Mouse (Mus musculus): Measurements from ENCODE around the gene Abhd17a.

The Abhd17a gene

DNA sequence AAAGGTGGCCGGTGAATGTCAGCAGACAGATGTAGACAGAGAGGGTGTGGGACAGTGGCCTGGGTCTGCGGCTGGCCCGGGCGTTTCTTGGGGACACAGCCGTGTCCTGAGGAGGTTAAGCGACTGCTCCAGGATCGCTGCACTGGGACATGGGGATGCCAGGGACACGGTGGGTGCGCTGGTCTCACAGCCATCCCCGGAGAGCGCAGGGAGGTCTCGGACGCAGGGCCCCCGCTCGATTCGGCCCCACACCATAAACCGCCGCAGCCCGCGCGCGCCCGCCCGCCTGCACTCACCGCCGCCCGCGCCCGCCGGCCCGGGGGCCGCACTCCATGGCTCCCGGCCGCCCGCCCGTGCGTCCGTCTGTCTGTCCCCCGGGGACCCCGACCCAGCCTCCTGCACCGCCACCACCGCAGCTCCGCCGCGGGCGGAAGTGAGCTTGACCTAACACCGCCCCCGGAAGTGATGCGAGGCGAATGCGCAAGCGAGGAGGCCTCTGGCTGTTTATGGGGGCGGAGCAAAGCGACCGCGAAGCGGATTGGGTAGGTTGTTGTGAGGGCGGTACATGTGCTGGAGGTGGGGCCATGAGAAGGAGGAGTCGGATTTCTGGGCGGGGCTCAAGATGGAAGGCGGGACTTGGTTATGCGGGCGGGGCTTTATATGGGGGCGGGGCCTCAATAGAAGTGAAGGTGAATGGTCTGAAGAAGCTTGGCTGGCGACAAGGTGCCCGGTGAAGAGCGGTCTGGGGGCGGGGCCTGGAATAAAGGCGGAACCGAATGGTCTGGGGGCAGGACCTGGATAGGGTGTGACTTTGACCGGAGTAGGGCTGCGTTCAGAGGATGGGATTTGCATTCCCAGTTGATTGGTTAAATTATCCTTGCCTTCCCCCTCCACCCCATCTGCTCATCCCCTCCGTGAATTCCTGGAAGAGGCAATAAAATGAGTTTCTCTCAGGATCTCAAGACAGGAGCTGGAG, at the start of gene Abhd17a:
Abhd17a (minus strand) TSS at position 463 of the 976 bp plus-strand sequence.
- DNase-seq (ENCODE audit: low spot score), result peak; percentile 97

DNA sequence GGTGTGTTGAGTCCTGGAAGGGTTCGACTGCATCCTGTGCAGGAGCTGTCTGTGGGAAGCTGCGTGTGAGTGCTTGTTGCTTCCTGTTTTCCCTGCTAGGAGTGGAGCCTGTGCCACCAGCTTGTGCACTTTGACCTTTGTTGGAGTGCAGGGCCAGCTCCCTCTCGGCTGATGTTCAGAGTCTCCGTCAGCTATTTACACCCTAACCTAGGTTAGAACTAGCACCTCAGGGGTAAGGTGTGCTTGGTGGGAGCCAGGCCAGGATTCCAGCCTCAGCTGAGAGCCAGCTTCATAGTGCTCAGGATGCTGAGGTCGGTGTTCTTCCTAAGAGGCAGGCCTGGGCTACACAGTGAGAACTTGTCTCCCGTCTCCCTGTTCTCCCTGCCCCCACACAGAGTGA, 45.2 kb upstream of the Abhd17a start:
- no peak for DNase-seq (ENCODE audit: low spot score)

DNA sequence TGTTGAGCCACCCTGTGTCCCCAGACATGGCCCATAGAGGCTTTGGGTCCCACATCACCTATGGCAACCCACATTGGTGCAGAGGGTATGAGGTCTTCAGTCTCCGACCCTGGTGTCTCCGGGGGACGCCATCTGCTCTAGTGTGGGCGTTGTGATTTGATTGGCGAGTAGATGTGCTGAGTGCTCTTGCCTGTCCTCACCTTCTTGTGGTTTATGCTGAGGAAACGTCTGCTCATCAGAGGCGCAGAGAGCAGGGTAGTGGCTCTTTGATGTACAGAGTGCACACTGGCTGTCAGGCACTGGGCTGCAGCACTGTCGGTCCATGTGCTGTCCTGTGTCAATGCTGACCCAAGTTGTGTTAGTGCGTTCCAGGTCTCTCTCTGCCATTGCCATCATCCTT, 38.8 kb upstream of the Abhd17a start:
- no peak for DNase-seq (ENCODE audit: low spot score)

DNA sequence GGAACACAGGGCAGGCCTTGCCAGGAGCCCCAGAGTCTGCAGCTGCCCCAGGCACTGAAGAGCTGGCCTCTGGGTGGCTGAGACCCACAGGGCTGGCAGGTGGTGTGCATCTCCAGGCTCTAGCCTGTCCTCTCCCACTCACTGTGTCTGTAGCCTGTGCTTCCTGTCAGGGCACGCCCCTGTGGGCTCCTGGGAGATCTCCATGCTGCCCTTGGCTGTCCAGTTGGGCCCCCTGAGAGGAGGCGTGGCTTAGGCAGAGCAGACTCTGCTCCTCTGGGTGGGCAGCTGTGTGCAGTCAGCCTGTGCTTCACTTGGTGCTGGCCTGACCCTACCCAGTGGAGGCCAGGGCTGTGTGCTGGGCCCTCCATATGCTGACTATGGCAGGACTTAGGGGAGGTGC, 37.5 kb upstream of the Abhd17a start:
- peak; percentile 43 for DNase-seq (ENCODE audit: low spot score)

DNA sequence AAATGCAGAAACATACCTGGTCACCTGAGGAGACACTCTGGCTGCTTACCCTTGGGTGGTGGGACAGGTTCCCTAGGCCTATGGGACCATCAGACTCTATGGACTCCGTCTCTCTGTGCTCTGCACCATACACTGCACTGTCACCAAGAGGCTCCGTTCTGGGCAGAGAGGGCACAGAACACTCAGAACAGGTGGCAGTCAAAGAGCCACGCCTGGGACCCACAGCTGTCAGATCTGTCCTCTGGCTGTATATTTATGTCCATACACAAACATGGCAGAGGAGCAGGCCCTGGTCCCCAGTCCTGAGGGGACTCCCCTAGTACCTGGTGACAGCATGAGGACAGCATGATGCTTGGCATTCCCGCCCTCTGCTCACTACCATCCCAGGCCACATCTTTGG, 35.6 kb upstream of the Abhd17a start:
- no peak for DNase-seq (ENCODE audit: low spot score)

DNA sequence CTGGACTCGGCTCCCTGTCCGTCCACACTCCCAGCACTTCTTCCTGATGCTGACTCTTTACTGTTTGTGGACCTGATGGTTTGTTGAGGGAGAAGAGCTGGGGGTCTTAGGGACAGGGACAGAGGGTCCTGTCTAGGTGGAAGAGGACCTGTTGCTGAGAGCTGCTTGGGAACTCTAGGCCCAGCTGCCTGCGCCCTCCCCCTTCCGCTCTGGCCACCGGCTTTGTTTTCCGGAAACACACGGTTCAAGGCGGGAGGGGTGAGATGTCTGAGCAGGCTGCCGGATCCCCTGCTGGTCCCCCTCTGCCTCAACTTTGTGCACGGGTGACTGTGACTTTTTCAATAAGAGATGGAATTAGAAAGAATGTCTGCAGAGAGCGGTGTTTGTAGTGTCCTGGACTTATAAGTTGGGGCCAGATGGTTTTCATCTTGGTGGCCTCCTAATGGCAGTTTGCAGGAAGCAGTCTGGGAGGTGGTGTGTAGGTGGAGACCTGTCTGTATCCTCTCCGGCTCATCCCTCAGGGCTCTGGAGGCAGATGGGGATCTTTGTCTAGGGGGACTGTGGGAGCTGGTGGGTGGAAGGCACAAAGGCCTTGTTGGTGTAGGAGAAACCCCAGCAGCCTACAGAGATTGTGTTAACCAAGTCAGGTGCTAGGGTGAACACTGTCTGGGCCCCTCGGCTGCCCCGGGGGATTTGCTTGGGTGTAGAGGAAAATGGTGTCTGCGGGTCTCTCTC, 33.5 kb upstream of the Abhd17a start:
- DNase-seq (ENCODE audit: low spot score), result peak; percentile 61

DNA sequence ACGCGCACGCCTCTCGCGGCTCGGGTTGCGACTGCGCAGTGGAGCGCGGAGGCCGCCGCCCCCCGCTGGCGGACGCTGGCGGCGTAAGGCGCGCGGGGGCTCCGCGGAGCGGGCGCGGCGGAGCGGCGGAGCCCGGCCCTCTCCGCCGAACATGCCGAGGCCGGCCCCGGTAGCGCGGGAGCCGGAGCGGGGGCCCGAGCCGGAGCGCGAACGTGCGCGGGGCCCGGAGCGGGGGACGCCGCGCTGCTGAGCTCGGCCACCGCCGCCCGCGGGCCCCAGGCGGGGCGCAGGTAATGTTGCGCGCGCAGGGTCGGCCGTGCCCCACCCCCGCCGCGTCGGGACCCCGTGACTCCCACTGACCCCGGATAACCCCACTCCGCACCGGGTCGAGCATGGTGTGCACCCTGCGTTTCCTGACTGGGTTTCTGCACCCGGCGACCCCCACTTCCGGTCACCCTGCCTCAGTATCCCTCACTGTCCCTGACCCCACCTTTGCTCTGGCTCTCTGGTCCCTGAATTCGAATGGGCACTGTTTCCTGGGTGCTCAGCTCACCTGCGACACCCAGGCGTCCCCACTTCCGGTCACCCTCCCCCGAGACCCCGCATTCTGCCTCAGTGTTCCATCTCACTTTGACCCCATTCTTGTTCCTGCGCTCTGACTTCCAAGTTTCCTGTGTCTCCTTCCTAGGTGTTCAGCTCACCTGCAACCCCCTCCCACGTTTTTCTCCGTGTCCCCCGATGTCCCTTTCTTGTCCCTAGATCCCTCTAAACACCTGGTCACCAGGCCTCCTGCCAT, 32.7 kb upstream of the Abhd17a start, which contains the start of gene Csnk1g2:
Csnk1g2 (plus strand) TSS at position 178 of the 796 bp plus-strand sequence.
- DNase-seq (ENCODE audit: low spot score), result peak; percentile 54

DNA sequence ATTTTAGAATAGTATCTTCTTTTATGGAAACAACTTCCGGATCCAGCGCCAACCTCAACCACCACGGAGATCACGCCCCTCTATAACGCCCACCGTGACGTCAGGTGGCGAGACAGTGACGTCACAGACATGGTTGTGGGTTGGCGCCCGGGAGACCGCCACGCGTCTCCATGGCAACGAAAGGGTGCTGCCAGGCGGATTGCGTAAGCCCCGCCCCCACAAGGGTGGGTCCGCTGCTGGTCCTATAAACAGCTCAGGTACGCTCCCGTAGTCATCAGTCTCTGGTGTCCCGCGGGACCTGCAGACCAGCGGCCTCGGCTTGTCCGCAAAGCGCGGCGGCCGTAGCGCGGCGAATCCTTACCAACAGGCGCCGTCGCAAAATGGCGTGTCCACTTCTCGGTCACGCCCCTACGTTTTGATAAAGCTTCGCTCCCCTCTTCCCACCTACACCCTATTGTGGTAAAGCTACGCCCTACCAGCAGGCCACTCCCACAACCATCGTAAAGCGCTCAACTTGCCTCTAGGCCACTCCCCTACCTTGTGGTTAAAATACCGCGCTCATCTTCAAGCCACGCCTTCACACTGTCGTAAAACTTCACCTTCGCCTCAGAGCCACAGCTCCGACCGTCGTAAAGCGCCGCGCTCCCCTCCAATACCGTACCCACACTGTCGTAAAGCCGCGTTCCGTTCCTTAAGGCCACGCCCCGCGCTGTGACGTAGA, 32.0 kb upstream of the Abhd17a start:
- peak; percentile 100 for DNase-seq (ENCODE audit: low spot score)

DNA sequence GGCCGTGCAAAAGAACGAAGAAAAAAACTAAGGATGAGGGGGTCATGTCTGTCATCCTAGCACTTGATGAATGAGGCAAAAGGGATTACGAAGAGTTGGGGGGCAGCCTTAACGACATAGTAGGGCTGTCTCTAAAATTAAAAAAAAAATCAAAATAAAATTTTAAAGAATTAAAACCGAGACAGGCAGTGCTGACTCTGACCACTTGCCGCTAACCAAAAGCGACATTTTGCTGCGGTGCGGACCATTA, 31.5 kb upstream of the Abhd17a start:
- no peak for DNase-seq (ENCODE audit: low spot score)

DNA sequence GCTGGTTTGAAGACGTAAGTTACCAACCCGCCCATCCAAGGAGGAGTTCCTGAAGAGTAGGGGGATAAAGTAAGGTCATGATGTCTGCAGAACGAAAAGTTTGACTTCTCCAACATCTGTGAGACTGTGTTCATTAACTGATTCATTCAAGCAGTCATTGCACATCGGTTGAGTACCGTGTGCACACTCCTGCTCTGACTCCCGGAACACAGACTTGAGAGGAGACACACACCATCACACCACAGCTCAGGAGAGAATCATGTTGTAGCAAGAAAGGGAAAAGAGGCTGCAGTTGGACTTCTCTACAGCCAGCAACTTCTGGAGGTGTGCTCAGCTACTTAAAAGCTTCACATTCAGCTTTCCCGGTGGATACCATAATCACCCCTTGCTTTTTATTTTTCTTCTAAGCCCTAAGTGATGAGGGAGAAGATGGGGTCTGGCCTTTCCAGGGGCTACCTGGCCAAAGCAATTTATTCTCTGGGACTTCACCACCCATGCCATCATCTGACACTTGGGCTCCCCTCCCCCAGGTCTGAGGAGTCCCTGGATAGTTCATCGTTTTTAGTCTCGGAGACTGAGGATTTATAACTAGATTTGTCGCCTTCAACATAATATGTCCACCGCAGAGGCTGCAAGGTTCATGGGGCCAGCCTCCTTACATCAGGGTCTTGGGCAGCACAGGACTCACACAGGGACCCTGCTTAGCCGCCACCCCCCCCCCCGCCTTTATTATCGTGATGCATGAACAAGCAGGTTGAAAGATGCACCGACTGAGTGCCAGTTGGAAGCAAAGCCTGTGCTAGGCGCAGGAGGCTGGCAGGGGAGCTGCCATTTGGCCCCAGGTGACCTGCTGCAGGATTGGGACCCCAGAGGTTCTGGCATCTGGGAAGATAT, 30.9 kb upstream of the Abhd17a start:
- no peak for DNase-seq (ENCODE audit: low spot score)

DNA sequence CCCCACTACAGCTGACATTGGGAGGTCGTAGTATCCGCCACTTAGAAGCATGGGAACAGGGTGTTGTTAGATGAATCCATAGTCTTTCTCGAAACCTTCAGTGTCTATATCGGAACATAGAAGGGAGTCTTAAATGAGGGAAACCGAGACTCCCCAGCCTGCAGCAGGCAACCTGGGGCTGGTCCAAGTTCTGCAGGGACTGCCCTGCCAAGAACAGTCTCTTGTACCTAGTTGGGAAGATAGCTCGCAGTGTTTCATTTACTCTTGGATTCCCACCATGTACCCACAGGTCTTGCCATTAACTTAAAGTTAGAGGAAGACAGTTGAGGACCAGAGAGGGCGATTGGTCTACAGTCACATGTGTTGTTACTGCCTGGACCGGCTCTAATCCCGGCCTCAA, 30.2 kb upstream of the Abhd17a start:
- DNase-seq (ENCODE audit: low spot score), result no peak

DNA sequence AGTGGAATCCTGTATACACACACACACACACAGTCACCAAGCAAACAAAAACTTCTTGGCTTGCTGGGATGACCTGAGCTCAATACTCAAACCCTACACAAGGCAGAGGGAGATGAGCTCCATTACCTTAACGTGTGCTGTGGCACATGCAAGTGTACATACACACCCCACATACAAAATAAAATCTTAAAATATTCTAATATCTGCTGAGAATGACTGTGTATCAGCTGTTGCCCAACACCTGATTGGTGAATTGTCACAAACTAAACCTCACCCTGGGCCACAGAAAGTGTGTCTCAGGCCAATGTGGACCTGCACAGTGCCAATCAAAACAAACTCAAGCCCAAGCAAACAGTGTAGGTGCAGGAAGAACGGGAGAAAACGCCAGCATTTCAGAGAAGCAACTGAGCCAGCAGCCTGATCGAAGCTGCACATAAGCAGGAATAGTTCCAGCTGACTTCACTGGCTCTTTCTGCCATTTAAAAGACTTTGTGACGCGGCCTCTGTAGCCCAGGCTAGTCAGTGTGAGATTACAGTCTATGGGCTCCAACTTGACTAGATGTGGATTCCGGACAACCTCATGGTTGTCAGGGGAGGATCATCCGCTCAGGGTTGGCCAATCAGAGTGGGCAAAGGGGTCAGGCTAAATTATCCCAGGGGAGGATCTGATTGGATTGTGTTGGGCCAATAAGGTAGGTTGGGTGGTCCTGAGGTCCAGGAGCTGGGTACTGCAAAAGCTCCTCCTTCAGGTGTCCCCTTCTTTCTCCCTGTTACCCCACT, 29.5 kb upstream of the Abhd17a start:
- DNase-seq (ENCODE audit: low spot score), result no peak

DNA sequence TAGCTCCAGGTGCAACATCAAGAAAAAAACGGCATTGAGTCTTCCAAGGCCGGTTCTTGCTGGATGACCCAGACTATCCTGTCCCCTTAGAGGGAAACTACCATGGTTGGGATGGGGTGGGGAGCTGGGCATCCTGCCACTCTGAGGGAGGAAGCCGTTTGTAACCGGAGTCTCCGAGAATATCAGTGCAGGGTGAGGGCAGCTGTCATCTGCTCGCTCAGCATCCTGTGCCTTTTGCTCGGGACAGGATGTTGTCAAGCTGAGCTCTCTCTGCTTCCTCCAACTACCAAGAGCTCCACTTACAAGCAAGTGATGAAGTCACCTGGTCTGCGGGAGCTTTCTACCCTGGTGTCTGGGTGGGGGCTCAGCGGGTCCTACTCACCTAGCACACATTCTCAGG, 28.0 kb upstream of the Abhd17a start:
- no peak for DNase-seq (ENCODE audit: low spot score)

DNA sequence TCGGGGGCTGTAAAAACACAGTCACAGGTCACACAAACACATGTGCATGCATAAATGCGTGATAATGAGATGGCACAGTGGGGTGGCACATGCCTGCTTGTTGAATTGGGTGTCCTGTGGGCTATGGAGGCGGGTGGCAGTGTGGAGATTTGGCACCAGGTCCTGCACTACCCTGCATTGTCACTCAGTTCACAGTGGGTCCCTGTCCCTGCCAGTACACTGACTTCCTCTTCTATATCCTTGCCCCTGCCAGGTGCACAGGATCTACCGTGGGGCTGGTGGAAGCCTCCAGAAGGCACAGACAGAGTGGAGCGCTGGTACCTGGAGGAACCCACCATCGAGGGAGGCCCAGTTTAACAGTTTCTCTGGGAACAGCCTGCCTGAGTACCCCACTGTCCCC, 24.2 kb upstream of the Abhd17a start:
- no peak for DNase-seq (ENCODE audit: low spot score)

DNA sequence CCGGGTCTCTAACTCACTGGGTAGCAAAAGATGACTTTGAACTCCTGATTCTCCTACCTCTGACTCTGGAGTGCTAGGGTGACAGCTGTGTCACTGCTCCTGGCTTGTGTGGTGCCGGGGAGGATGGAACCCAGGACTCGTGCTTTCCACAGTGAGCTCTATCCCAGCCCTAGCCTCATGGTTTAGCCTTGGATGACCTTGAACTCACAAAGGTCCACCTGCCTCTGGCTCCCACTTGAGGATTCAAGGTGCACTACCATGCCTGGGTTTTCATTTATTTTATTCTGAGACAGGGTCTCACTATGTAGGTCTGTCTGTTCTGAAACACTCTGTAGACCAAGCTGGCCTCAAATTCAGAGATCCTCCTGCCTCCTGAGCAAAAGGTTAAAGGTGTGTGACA, 23.7 kb upstream of the Abhd17a start:
- DNase-seq (ENCODE audit: low spot score), result no peak

DNA sequence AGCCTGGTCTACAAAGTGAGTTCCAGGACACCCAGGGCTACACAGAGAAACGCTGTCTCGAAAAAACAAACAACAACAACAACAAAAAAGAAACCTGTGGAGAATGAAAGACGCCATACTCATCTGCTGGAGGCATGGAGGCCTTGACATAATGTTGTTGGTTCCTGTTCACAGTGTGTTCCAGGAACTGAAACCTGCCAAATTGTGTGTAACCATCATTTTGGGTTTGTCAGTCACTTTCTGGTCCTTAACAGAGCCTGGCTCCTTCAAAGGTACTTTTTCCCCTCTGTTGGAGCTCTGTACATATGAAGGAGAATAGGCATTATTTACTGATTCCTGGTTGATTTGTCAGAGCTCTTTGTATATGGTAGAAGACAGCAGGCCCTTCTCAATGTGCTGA, 21.8 kb upstream of the Abhd17a start:
- DNase-seq (ENCODE audit: low spot score), result no peak

DNA sequence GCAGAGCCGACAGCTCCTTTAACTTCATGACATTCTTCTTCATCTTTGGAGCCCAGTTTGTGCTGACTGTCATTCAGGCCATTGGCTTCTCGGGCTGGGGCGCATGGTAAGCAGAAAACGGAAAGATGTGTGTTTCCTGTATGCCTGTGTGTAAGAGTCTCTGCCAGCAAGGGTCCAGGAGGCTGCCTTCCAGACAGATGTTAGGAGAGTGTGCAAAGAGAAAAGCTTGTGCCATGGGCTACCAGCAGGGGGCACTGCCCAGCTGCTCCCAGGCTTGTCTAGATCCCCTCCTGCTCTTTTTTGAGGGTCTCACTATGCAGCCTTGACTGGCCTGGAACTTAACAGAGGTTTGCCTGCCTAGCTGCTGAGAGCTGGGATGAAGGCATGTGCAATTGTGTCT, 20.9 kb upstream of the Abhd17a start:
- peak; percentile 43 for DNase-seq (ENCODE audit: low spot score)

DNA sequence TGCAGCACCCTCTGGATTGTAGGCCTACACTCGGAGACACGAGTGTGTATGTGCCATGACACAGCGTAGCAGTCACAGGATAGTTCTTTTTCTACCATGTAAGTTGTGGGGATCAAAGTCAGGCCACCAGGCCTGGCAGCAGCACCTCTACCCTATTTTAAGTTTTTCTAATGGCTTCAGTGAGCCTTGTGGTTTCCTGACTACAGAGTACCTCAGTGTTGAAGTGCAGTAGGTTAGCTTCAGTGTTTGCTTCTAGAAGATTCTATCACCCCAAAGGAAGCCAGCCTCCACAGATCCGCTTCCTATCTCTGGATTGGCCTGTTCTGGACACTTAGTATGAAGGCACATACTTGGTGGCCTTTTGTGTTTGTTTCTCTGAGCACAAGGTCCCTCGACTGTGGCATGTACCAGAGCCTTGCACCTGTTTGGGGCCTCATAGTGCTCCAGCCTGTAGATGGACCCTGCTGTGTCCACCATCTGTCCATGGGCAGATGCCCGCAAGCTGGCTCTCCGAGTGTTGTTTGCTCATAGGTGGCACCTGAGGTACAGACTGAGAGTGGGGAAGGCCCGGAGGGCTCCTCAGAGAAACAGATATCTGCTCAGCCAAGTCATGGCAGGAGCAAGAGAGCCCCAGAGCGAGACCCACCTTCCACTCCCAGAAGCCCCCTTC, 20.1 kb upstream of the Abhd17a start:
- DNase-seq (ENCODE audit: low spot score), result no peak

DNA sequence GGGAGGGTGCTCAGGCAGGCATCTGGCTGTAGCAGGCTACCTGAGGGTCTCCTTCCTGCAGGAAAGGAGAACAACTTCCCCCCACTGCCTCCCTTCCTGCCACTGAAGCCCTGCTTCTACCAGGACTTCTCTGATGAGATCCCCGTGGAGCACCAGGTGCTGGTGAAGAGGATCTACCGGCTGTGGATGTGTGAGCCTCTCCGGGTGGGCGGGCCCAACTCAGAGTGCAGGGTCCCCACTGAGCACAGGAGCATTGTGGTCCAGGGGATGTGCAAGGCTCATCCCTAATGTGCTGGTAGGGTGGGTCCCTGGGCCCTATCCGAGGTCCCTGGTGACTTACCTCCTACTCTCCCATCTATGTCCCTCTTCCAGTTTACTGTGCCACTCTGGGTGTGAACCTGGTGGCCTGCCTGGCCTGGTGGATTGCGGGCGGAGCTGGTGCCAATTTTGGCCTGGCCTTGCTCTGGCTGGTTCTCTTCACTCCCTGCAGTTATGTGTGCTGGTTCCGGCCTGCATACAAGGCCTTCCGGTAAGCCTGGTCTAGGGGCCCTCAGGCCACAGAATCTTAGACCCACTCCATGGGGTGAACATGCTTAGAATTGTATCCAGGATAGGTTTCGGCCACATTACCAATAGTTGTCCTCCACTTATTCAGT, 19.3 kb upstream of the Abhd17a start:
- DNase-seq (ENCODE audit: low spot score), result no peak
